Mouse (Mus musculus) heart, adult 2 months (tissue): Measurements from ENCODE around the gene Btbd9. TPM values are rescaled to one million over a fixed set of nuclear protein-coding genes. Genes with fewer than 3 reads are reported as not detected.

ENCODE experiments used
- DNase-seq, 2 experiments: peaks; one replicate each; pipeline ENCODE4 v3.0.0; 2021
- H3K27ac ChIP-seq: fragments of 200-600 bp; 2 replicates; pipeline ENCODE4 v1.8.1; 2022
- H3K27me3 ChIP-seq: fragments of 200-500 bp; 2 replicates; pipeline ENCODE4 v1.6.1; 2012; ENCODE audit warnings: mild to moderate bottlenecking, low read length, inconsistent platforms, mixed read lengths; ENCODE audit not compliant: control insufficient read depth, insufficient read depth
- H3K36me3 ChIP-seq: fragments of 200-500 bp; 2 replicates; pipeline ENCODE4 v1.6.1; 2012; ENCODE audit warnings: low read length, inconsistent platforms; ENCODE audit not compliant: control insufficient read depth, insufficient read depth
- H3K4me1 ChIP-seq: fragments of 200-500 bp; 2 replicates; pipeline ENCODE4 v1.6.1; 2011; ENCODE audit warnings: low read length; ENCODE audit not compliant: control insufficient read depth, insufficient read depth
- H3K4me3 ChIP-seq: fragments of 200-600 bp; 2 replicates; pipeline ENCODE4 v1.8.1; 2022
- H3K79me2 ChIP-seq: fragments of 200-500 bp; replicated peaks from 2 replicates; pipeline ENCODE4 v1.6.1; 2012; ENCODE audit warnings: mild to moderate bottlenecking, inconsistent platforms, low read length, moderate library complexity, mixed read lengths; ENCODE audit not compliant: control insufficient read depth, insufficient read depth
- H3K9ac ChIP-seq: fragments of 200-500 bp; 2 replicates; pipeline ENCODE4 v1.6.1; 2012; ENCODE audit warnings: low read depth, mild to moderate bottlenecking, control low read depth, inconsistent platforms, low read length, mixed read lengths
- CTCF ChIP-seq: fragments of 200-600 bp; IDR thresholded peaks from 2 replicates; pipeline ENCODE4 v1.8.1; 2022; ENCODE audit warnings: antibody characterized with exemption, mild to moderate bottlenecking, moderate library complexity
- EP300 ChIP-seq: fragments of 200-500 bp; IDR thresholded peaks from 2 replicates; pipeline ENCODE4 v1.6.1; 2011; ENCODE audit warnings: low read depth, low read length, control low read depth; ENCODE audit not compliant: insufficient read depth
- POLR2A ChIP-seq: fragments of 200-500 bp; IDR thresholded peaks from 2 replicates; pipeline ENCODE4 v1.6.1; 2011; ENCODE audit warnings: mild to moderate bottlenecking, low read depth, low read length, control low read depth; ENCODE audit not compliant: insufficient read depth
- WGBS: fragments of 180-500 bp; shearing (Covaris S2); methylation state at CpG from one replicate; pipeline ENCODE4 v1.1.7; 2018; 5-methylcytosine and 5-hydroxymethylcytosine counted together
- intact Hi-C: fragments of 180-260 bp; cut with DNase I; formaldehyde crosslinking; loops from one replicate; pipeline ENCODE4 v1.15.1; 2025
- polyA plus RNA-seq: library from polyadenylated mRNA; depleted of rRNA; stranded (reverse); fragments of >200 nt; gene quantifications from 2 replicates; pipeline ENCODE4 v1.2.3, GENCODE M21; 2012
- total RNA-seq, 2 experiments: library from RNA; stranded (reverse); gene quantifications; 2 replicates each; pipeline ENCODE4 v1.2.3; 2021

Gene Btbd9
- total and polyA plus RNA-seq, 3 experiments = 8.1 to 22.0 (median 20.9) TPM

GRCm38 (mm10) chr17:30343701-30344473, 232.4 kb downstream of the Btbd9 start:
- Histone ChIP-seq H3K9ac (no peak overlapping the region), H3K27me3 (no peaks in the 10 kb centered on the region), H3K27ac (no peak overlapping the region), H3K79me2 (no peaks in the 10 kb centered on the region), H3K36me3 (no peaks in the 10 kb centered on the region), H3K4me1 (peaks cover 18% of the 10 kb centered on the region), H3K4me3 (no peak overlapping the region)
- TF ChIP-seq CTCF (no peak), EP300 (0 out of 2 replicates have a peak, but pooled peaks have one; percentile 31), POLR2A (no peak)
- 43% methylated on average over 9 of the region's 9 CpGs for WGBS
- DNase-seq = peak in 1 of 2 experiments; percentile 9
- intact Hi-C loops = no loop called here

- H3K79me2 ChIP-seq = no peaks in the 10 kb centered on the region
- no peaks in the 10 kb centered on the region for H3K27me3 ChIP-seq
- H3K36me3 ChIP-seq = no peaks in the 10 kb centered on the region
- H3K4me3 ChIP-seq = no peak overlapping the region
- H3K9ac ChIP-seq = no peak overlapping the region
- TF ChIP-seq POLR2A (no peak), EP300 (no peak), CTCF (no peak)
- 94% methylated on average over 6 of the region's 6 CpGs for WGBS
- intact Hi-C loops = no loop called here
- H3K27ac ChIP-seq = no peak overlapping the region
- peaks cover 6% of the 10 kb centered on the region for H3K4me1 ChIP-seq
- no peak for DNase-seq
Observed at GRCm38 (mm10) chr17:30341556-30341955, 234.7 kb downstream of the Btbd9 start.

GRCm38 (mm10) chr17:30340495-30341126, 235.7 kb downstream of the Btbd9 start:
- Histone ChIP-seq H3K27ac (no peak overlapping the region), H3K79me2 (no peaks in the 10 kb centered on the region), H3K9ac (no peak overlapping the region), H3K36me3 (no peaks in the 10 kb centered on the region), H3K27me3 (no peaks in the 10 kb centered on the region), H3K4me3 (no peak overlapping the region), H3K4me1 (peaks cover 2% of the 10 kb centered on the region; the same call in 1 of the 2 replicates)
- 85% methylated on average over 13 of the region's 13 CpGs for WGBS
- TF ChIP-seq EP300 (no peak), CTCF (no peak), POLR2A (no peak)
- intact Hi-C loops = no loop called here
- no peak for DNase-seq

- no peaks in the 10 kb centered on the region for H3K36me3 ChIP-seq
- no peaks in the 10 kb centered on the region for H3K79me2 ChIP-seq
- DNase-seq = no peak
- no peak overlapping the region for H3K27ac ChIP-seq
- peaks cover 2% of the 10 kb centered on the region; the same call in 1 of the 2 replicates for H3K4me1 ChIP-seq
- no peak overlapping the region for H3K9ac ChIP-seq
- TF ChIP-seq POLR2A = no peak
- TF ChIP-seq CTCF = peak; percentile 29; the same call in 1 of the 2 replicates
- intact Hi-C loops = no loop called here
- H3K4me3 ChIP-seq = no peak overlapping the region
- no peaks in the 10 kb centered on the region for H3K27me3 ChIP-seq
- WGBS = 90% methylated on average over 5 of the region's 5 CpGs
Observed at GRCm38 (mm10) chr17:30339317-30339716, 237.0 kb downstream of the Btbd9 start.

- no peaks in the 10 kb centered on the region for H3K27me3 ChIP-seq
- H3K4me3 ChIP-seq = no peak overlapping the region
- TF ChIP-seq POLR2A (no peak), EP300 (no peak), CTCF (no peak)
- H3K4me1 ChIP-seq = no peaks in the 10 kb centered on the region
- intact Hi-C loops = no loop called here
- H3K36me3 ChIP-seq = no peaks in the 10 kb centered on the region
- no peak for DNase-seq
- 74% methylated on average over 7 of the region's 7 CpGs for WGBS
- H3K79me2 ChIP-seq = no peaks in the 10 kb centered on the region
- no peak overlapping the region for H3K9ac ChIP-seq
- no peak overlapping the region for H3K27ac ChIP-seq
Observed at GRCm38 (mm10) chr17:30336816-30337215, 239.5 kb downstream of the Btbd9 start.

GRCm38 (mm10) chr17:30336280-30336679, 240.0 kb downstream of the Btbd9 start:
- H3K27ac ChIP-seq = no peak overlapping the region
- H3K4me1 ChIP-seq = no peaks in the 10 kb centered on the region
- DNase-seq = no peak
- whole genome bisulfite sequencing = 54% methylated on average over 5 of the region's 5 CpGs
- H3K79me2 ChIP-seq = no peaks in the 10 kb centered on the region
- no peaks in the 10 kb centered on the region for H3K27me3 ChIP-seq
- H3K36me3 ChIP-seq = no peaks in the 10 kb centered on the region
- intact Hi-C loops = no loop called here
- no peak overlapping the region for H3K4me3 ChIP-seq
- no peak for TF ChIP-seq EP300
- no peak for TF ChIP-seq CTCF
- TF ChIP-seq POLR2A = no peak
- H3K9ac ChIP-seq = no peak overlapping the region
